11 mouse cellular contexts compared by ENCODE assay signal in the genomic region with DNA sequence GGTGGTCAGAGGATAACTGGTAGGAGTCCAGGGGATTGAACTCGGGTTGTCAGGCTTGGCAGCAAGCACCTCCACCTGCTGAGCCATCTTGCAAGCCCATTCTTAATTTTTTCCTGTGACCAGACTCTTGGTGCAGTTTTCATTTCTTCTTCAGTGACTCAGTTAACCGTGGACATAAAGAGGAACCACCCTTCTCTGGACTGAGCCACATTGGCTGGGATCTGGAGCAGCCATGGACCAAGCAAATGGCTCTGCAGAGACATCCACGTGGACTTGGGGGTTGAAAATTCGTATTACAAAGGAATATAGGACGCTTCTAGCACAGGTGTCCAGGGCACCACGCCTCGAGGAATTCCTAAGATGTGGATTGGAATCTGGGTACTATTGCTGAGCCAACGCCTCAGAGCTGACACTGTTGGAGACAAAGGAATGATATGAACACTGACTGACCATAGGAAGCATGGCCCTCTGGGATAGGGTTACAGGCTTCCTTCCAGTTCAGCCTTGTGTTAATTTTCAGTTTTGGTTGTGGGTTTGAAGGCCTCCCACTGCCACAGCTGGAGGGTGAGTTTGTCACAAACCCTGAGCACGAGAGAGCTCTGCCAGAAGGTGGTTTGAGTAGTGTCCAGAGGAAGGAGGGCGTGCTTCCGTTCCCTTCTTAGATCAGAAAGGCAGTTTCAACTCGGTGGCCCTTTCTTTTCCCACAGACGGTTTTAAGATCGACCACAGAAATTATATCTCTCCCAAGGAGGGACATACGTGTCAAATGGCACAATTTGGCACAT. TPM values are rescaled to one million over a fixed set of nuclear protein-coding genes. Genes with fewer than 3 reads are reported as not detected.
DNase-seq lines count a peak whose midpoint lies in the region; ATAC-seq and TF ChIP-seq lines count a peak whose summit lies in the region.
"Had no signal": no experiment of that assay in that cellular context is flagged by ENCODE, and none has a peak within 500 bp of the region (broad histone marks: within the 10 kb centered on the region; RNA-seq: fewer than 3 reads in every experiment).

No protein-coding gene starts in this region.

- no peaks in the 10 kb centered on the region for H3K36me3 ChIP-seq in kidney, adult 2 months (ENCODE audit: control insufficient read depth, insufficient read depth, low read length)
- H3K36me3 ChIP-seq in liver, embryonic 16.5 days (ENCODE audit: control insufficient read depth, insufficient read depth), result no peaks in the 10 kb centered on the region

- WGBS in kidney, adult 2 months, result 38% methylated on average over 15 of the region's 15 CpGs
- 29% methylated on average over 15 of the region's 15 CpGs for WGBS in liver, embryonic 16.5 days (ENCODE audit: insufficient replicate concordance)

- TF ChIP-seq CTCF in kidney, adult 2 months (conservative IDR thresholded peaks at IDR 0.05; ENCODE audit: insufficient read depth, insufficient read length, low read depth, low read length), result no peak
- TF ChIP-seq CTCF in left cerebral cortex, adult 2 months (IDR thresholded peaks at IDR 0.05), result no peak

- intact Hi-C loops in left cerebral cortex, adult 2 months (cut with DNase I), result loop anchor here (5.0 kb wide), 1 partner anchor 37 kb away; the partner anchor contains the start of gene Snx30

- peak; percentile 30 for DNase-seq in kidney, adult 2 months
- no peak for DNase-seq in kidney, adult 11 months
- peak; percentile 39 for DNase-seq in thymus, postnatal 0 days (ENCODE audit: low spot score)
- DNase-seq in thymus, postnatal 10 days (ENCODE audit: low spot score in 2 of 2), result no peak
- DNase-seq in urinary bladder, adult 18-20 months (ENCODE audit: low spot score in 2 of 2), result no peak
- no peak for DNase-seq in cerebellum, postnatal 36 days
- DNase-seq in left cerebral cortex, adult 2 months (ENCODE audit: extremely low spot score in 1 of 2, low spot score in 2 of 2), result no peak
- DNase-seq: adrenal gland, postnatal 36 days; lung, postnatal 36 days had no signal

- no peak overlapping the region for H3K4me3 ChIP-seq in kidney, adult 2 months (ENCODE audit: insufficient read depth, low read depth, low read length)
- no peak overlapping the region for H3K4me3 ChIP-seq in liver, embryonic 16.5 days (ENCODE audit: low read depth, low read length)
- H3K4me3 ChIP-seq in left cerebral cortex, adult 2 months, result no peak overlapping the region
- H3K4me3 ChIP-seq: erythroblast, embryonic 14.5 days had no signal

- TF ChIP-seq POLR2A in kidney, adult 2 months (IDR thresholded peaks at IDR 0.05; ENCODE audit: low read depth, low read length), result no peak

- peaks cover 13% of the 10 kb centered on the region for H3K4me1 ChIP-seq in kidney, adult 2 months (ENCODE audit: control insufficient read depth, insufficient read depth, low read length)
- peaks cover 5% of the 10 kb centered on the region; the same call in 1 of the 2 replicates for H3K4me1 ChIP-seq in liver, embryonic 16.5 days (ENCODE audit: control insufficient read depth, low read depth, low read length)

- peak overlapping the region; percentile 37 for H3K27ac ChIP-seq in kidney, adult 2 months (ENCODE audit: insufficient read depth, low read depth, low read length)
- 0 out of 2 replicates have a peak overlapping the region, but pooled peaks have one; percentile 1 for H3K27ac ChIP-seq in liver, embryonic 16.5 days (ENCODE audit: low read length)
- no peak overlapping the region for H3K27ac ChIP-seq in left cerebral cortex, adult 2 months

- ATAC-seq in liver, embryonic 16.5 days (ENCODE audit: low read depth), result no peak

- no peak overlapping the region for H3K9ac ChIP-seq in liver, embryonic 16.5 days (ENCODE audit: low read depth, low read length)

- no peak overlapping the region for H3K4me2 ChIP-seq in liver, embryonic 16.5 days (ENCODE audit: low read depth, low read length)

- H3K9me3 ChIP-seq in liver, embryonic 16.5 days (replicated peaks; ENCODE audit: control insufficient read depth, low read length), result no peaks in the 10 kb centered on the region

- H3K27me3 ChIP-seq in kidney, adult 2 months (replicated peaks; ENCODE audit: control insufficient read depth, insufficient read depth, low read length), result no peaks in the 10 kb centered on the region
- no peaks in the 10 kb centered on the region for H3K27me3 ChIP-seq in liver, embryonic 16.5 days (ENCODE audit: control insufficient read depth, insufficient read depth, low read depth, low read length)

RNA-seq across cellular contexts. Expression of gene Snx30, which starts 39.0 kb away (rescaled TPM):
- 4.8 and 5.2 TPM in 2 replicates for polyA plus RNA-seq in kidney, adult 2 months (2012; rRNA removed)
- 14.5 and 16.8 TPM in 2 replicates for polyA plus RNA-seq in thymus, postnatal 0 days (2015; fragmentation: Nextera tagmentation; extraction: Ambion mirVana)
- 3.6 and 5.0 TPM in 2 replicates for polyA plus RNA-seq in liver, embryonic 16.5 days (2015; fragmentation: Nextera tagmentation; extraction: Ambion mirVana)
- total RNA-seq in left cerebral cortex, adult 2 months (2021), result 10 to 100 TPM; 33.4 to 37.2 TPM

RNA-seq across cellular contexts. Expression of gene Inip, which starts 43.3 kb away (rescaled TPM):
- polyA plus RNA-seq in kidney, adult 2 months (2012; rRNA removed), result 5.7 and 7.5 TPM in 2 replicates
- 83.7 and 93.0 TPM in 2 replicates for polyA plus RNA-seq in thymus, postnatal 0 days (2015; fragmentation: Nextera tagmentation; extraction: Ambion mirVana)
- polyA plus RNA-seq in liver, embryonic 16.5 days (2015; fragmentation: Nextera tagmentation; extraction: Ambion mirVana), result 14.0 and 16.3 TPM in 2 replicates
- 10 to 100 TPM; 22.3 to 23.1 TPM for total RNA-seq in left cerebral cortex, adult 2 months (2021)

Comparison
In these comparisons a context has a peak if more than half of its experiments do, and no peak if none do; other contexts are left out.
1. DNase-seq: peak in kidney, adult 2 months (single experiment) and thymus, postnatal 0 days (single experiment); none in kidney, adult 11 months (single experiment), thymus, postnatal 10 days (0 of 2), urinary bladder, adult 18-20 months (0 of 2), cerebellum, postnatal 36 days (0 of 2) and left cerebral cortex, adult 2 months (0 of 2).